Mouse (Mus musculus) left cerebral cortex, postnatal 14 days (tissue): Measurements from ENCODE around the gene Sprtn. TPM values are rescaled to one million over a fixed set of nuclear protein-coding genes. Genes with fewer than 3 reads are reported as not detected.

Experiments used
- DNase-seq, 2 experiments: peaks; one replicate each; pipeline ENCODE4 v3.0.0; 2021 to 2022; ENCODE audit warnings: low spot score in 2 of 2, mixed read lengths in 1 of 2
- intact Hi-C: fragments of 180-260 bp; cut with DNase I; formaldehyde crosslinking; loops from one replicate; pipeline ENCODE4 v1.15.1; 2025
- long read RNA-seq, 2 experiments: library from polyadenylated mRNA; stranded (forward); transcript quantifications; one replicate each; pipeline ENCODE4 v2.0.0; 2021
- total RNA-seq, 2 experiments: library from RNA; stranded (reverse); gene quantifications; 2 replicates each; pipeline ENCODE4 v1.2.3; 2021

The Sprtn gene
- total RNA-seq = 10 to 100 TPM; 13.8 to 14.8 TPM
- long read RNA-seq, experiment 1, full-length matches to known transcripts = 2 of 12 reads
- long read RNA-seq, experiment 1, partial matches to known transcripts = 3 of 12 reads
- long read RNA-seq, experiment 1, other reads (novel, unspliced or antisense) = 7 of 12 reads
- long read RNA-seq, experiment 2, full-length matches to known transcripts = 1 of 6 reads
- long read RNA-seq, experiment 2, partial matches to known transcripts = 1 of 6 reads
- long read RNA-seq, experiment 2, other reads (novel, unspliced or antisense) = 4 of 6 reads

GRCm38 (mm10) chr8:124897386-124898250 is at the start of gene Sprtn, which contains the start of gene Exoc8:
Gene Sprtn, plus strand, starts transcription at chr8:124897886.
Gene Exoc8, minus strand, starts transcription at chr8:124897705.
- DNase-seq = peak; percentile 97 to 99
- intact Hi-C loops = loop anchor here (5.0 kb wide), 2 partner anchors 50 to 135 kb away; partner anchors contain the start of gene Egln1

DNA sequence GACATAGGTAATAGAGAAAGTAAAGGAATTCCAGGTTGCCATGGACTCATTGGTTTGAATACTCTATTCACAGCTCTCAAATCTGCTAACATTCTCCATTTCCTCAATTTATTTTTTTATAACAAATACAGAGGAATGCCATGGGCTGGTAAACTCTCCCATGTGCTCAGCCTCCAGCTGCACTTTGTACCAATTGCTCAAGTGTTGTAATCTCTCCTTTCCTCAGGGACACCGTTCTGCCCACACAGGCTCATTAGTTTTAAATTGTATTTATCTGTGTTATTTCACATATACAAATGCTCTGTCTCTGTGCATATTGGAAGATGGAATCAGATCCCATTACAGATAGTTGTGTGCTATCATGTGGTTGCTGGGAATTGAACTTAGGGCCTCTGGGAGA is 44.2 kb upstream of the Sprtn start:
- intact Hi-C loops = no loop called here
- DNase-seq = no peak

DNA sequence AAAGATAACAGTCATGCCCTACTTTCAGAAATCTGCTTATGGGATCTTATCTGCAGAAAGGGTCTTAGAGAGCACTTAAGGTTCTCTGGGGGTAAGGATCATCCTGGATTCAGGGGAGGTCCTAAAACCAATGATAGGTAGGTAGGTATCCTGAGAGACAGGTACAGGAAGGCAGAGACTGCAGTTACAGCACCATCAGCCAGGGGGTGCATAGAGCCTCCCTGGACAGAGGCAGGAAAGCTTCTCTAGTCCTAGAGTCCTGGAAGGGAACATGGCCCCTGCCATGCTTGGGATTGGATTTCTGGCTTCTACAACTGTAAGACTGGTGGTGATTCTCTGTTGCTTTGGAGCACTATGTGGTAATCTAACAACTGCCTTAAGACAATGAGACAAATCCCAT is 38.2 kb upstream of the Sprtn start:
- intact Hi-C loops = no loop called here
- DNase-seq = no peak

DNA sequence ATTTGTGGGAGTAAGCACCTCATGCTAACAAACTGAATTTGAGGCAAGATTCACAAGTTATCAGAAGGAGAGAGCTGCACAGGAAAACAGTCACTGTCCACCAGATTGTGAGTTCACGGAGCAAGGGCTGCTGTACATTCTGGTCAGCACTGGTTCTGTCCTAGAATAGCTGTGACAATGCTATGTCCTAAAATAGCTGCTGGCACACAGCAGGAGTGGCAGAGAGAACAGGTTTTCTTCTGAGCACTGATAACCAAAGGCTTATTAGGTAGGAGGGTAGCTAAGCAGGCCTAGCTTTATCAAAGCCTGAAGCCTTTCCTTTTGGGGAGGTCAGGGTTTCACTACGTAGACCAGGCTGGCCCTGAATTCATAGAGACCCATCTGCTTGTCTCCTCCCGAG is 37.5 kb upstream of the Sprtn start:
- DNase-seq = no peak
- intact Hi-C loops = no loop called here

- intact Hi-C loops = no loop called here
- DNase-seq = peak; percentile 90 to 93
Observed at GRCm38 (mm10) chr8:124862321-124863162, 35.1 kb upstream of the Sprtn start, which contains the start of the genes Gnpat and 2810004N23Rik. Gene Gnpat, plus strand, starts transcription at chr8:124863033. Gene 2810004N23Rik, minus strand, starts transcription at chr8:124863120.

- DNase-seq = no peak
- intact Hi-C loops = no loop called here
Observed at GRCm38 (mm10) chr8:124863163-124863677, 34.5 kb upstream of the Sprtn start.

DNA sequence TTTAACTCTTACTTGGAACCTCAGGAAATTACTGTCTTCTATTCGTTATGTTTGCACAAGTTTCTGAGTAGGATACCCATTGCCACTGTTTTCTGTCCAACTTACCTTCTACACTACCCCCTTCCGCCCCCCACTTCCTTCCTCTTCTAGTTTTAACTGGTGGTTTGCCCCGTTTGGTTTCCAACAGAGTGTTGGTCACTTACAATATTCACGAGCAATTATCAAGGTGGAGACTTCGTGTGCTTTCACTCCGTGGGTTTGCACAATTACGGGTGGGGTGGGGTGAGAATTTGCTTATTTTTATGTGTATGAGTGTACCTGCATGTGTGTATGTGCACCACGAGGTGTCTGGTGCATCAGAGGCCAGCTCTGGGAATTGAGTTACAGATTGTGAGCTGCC is 34.0 kb upstream of the Sprtn start:
- DNase-seq = no peak
- intact Hi-C loops = no loop called here

DNA sequence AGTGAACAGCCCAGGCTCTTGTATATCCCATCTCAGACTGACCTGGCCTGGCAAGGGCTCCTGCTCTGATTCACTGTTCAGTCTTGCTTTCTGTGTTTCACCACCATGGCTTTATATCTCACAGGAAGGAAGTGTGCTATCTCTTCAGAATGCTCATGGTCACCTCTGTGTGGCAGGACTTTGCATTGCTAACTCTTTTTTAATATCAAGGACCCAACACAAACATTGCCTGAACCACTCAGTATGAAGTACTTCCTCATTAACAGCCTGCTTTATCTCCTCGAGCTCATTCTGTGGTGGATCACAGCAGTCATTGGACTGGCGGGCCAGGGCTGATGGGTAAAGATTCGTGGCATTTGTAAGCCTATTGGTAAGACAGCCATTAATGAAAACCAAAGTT is 31.0 kb upstream of the Sprtn start:
- intact Hi-C loops = no loop called here
- DNase-seq = no peak

- no peak for DNase-seq
- intact Hi-C loops = no loop called here
Observed at GRCm38 (mm10) chr8:124867126-124867525, 30.6 kb upstream of the Sprtn start.

- intact Hi-C loops = no loop called here
- DNase-seq = no peak
Observed at GRCm38 (mm10) chr8:124869708-124870107, 28.0 kb upstream of the Sprtn start.

GRCm38 (mm10) chr8:124871474-124871873 is 26.2 kb upstream of the Sprtn start:
- intact Hi-C loops = no loop called here
- no peak for DNase-seq

- intact Hi-C loops = no loop called here
Observed at GRCm38 (mm10) chr8:124872081-124872480, 25.6 kb upstream of the Sprtn start.

DNA sequence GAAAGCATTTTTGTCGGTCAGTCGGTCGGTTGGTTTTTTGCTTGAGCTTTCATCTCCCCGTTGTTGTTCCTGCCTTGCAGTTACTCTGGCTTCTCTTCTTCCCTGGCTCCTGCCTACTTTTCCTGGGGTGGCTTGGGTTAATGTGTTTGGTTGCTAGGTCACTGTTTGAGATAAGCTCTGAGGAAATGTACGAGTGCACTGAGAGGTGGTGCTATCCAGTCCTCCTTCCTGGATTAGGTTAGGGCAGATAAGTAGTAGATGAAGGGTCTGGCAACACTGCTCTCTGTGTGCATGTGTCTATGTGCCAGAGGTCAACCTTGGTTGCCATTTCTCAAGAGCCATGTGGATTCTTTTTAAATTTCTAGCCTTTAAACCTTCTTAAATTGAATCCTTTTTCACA is 25.0 kb upstream of the Sprtn start:
- intact Hi-C loops = no loop called here
- no peak for DNase-seq

More at GRCm38 (mm10) chr8:124872081-124872480, 25.6 kb upstream of the Sprtn start:
- no peak for DNase-seq

- intact Hi-C loops = no loop called here
- no peak for DNase-seq
Observed at GRCm38 (mm10) chr8:124878141-124878540, 19.5 kb upstream of the Sprtn start.

- intact Hi-C loops = no loop called here
- no peak for DNase-seq
Observed at GRCm38 (mm10) chr8:124878946-124879526, 18.6 kb upstream of the Sprtn start.

DNA sequence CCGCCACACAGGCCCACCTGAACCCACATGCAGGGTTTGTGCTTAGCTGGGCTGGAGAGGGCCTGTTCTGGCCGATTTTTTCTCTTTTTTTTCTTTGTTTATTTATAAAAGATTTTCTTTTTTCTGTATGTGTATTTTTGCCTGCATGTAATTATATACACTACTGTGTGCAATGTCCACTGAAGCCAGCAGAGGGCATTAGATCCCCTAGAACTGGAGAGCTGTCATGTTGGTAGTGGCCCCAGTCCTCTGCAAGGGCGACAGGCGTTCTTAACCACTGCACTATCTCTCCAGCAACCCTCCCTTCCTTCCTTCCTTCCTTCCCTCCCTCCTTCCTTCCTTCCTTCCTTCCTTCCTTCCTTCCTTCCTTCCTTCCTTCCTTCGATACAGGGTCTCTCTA is 9.3 kb upstream of the Sprtn start:
- intact Hi-C loops = no loop called here
- DNase-seq = no peak

DNA sequence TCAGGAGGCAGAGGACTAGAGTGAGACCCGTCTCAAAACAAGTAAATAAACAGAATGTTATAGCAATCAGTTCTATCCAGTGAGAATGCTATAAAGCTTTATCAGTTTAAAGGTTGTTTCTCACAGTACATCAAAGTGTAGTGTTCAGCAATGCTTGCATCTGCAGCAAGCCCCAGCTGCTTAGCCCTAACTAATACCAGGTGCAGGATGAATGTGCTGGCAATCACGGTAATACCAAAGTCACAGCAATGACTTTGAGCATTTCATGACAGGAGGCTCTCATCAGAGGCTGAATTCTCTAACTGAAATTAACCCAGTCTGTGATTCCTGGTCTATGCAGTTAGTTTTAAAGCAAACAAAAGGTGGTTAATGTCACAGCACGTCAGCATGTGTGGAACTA is 5.1 kb upstream of the Sprtn start:
- intact Hi-C loops = no loop called here
- no peak for DNase-seq

GRCm38 (mm10) chr8:124896010-124896631 is 1.6 kb upstream of the Sprtn start:
- no peak for DNase-seq

More at GRCm38 (mm10) chr8:124896010-124896631, 1.6 kb upstream of the Sprtn start:
- intact Hi-C loops = loop anchor here (5.0 kb wide), 2 partner anchors 51 to 136 kb away; partner anchors contain the start of gene Egln1
